Mouse (Mus musculus) spleen, adult 2 months (tissue): ENCODE measurements around the gene Ide. TPM values are rescaled to one million over a fixed set of nuclear protein-coding genes. Genes with fewer than 3 reads are reported as not detected.

Experiments used
- DNase-seq, 2 experiments: peaks; one replicate each; pipeline versions ENCODE4 v3.0.0 to v3.0.0-alpha.2; 2012 to 2021; ENCODE audit warnings: low spot score in 2 of 2, low read depth in 1 of 2
- H3K27ac ChIP-seq: fragments of 200-500 bp; 2 replicates; pipeline ENCODE4 v1.5.1; 2012; ENCODE audit warnings: low read length, inconsistent platforms; ENCODE audit not compliant: insufficient read depth
- H3K27me3 ChIP-seq: fragments of 200-500 bp; 2 replicates; pipeline ENCODE4 v1.6.1; 2012; ENCODE audit warnings: mild to moderate bottlenecking, moderate library complexity, low read length, inconsistent platforms; ENCODE audit not compliant: control insufficient read depth, insufficient read depth
- H3K36me3 ChIP-seq: fragments of 200-500 bp; 2 replicates; pipeline ENCODE4 v1.6.1; 2012; ENCODE audit warnings: mild to moderate bottlenecking, low read length, inconsistent platforms; ENCODE audit not compliant: control insufficient read depth, insufficient read depth
- H3K4me1 ChIP-seq: fragments of 200-500 bp; 2 replicates; pipeline ENCODE4 v1.6.1; 2011; ENCODE audit warnings: inconsistent platforms; ENCODE audit not compliant: control insufficient read depth, insufficient read depth, insufficient read length
- H3K4me3 ChIP-seq: fragments of 200-500 bp; 2 replicates; pipeline ENCODE4 v1.5.1; 2011; ENCODE audit warnings: mild to moderate bottlenecking, inconsistent platforms; ENCODE audit not compliant: insufficient read depth, insufficient read length; ENCODE audit errors: extremely low read depth
- CTCF ChIP-seq: fragments of 200-500 bp; IDR thresholded peaks from 2 replicates; pipeline ENCODE4 v1.5.1; 2011; ENCODE audit warnings: mild to moderate bottlenecking, inconsistent platforms; ENCODE audit not compliant: insufficient read depth, insufficient read length, insufficient replicate concordance; ENCODE audit errors: extremely low read depth
- POLR2A ChIP-seq: fragments of 200-500 bp; IDR thresholded peaks from 2 replicates; pipeline ENCODE4 v1.6.1; 2011; ENCODE audit warnings: low read depth, low read length, inconsistent platforms
- WGBS: fragments of 180-500 bp; shearing (Covaris S2); methylation state at CpG from one replicate; pipeline ENCODE4 v1.1.7; 2018; 5-methylcytosine and 5-hydroxymethylcytosine counted together
- polyA plus RNA-seq: library from polyadenylated mRNA; depleted of rRNA; stranded (reverse); fragments of >200 nt; gene quantifications from 2 replicates; pipeline ENCODE4 v1.2.3, GENCODE M21; 2012

Gene Ide
- polyA plus RNA-seq, 1 experiment = 6.7 TPM

DNA sequence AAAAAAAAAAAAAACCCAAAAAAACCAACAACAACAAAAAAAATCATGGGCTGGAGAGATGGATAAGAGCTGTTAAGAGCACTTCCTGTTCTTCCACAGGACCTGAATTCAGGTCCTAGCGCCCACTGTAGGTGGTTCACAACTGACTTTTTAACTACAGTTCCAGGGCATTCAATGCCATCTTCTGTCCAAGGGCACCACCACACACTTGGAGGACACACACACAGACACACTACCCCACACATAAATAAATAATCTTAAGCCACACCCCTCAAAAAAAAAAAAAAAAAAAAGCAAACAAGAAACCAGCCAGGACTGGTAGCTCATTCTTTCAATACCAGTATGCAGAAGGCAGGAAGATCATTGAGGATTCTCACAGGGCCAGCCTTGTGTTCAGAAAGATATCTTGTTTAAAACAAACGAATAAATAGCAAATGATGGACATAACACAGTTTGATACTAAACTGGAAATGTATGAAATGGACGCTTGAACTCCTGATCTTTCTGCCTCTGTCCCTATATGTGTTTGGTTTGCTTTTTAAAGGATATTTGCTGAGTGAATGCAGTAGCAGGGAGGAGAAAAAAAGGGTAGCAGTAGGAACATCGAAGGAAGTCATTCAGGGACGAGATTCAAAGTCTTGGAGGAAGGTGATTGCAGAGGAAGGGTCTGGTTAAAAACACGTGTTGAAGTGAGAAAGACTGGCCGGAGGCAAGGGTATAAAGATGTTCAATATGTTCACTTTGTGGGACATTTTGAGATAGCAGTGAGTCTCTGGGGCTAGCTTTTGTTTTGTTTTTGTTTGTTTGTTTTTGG, 37.5 kb upstream of the Ide start:
- H3K36me3 ChIP-seq = no peaks in the 10 kb centered on the region
- no peaks in the 10 kb centered on the region for H3K27me3 ChIP-seq
- H3K4me3 ChIP-seq = peak overlapping the region; percentile 90
- no peak for TF ChIP-seq CTCF
- TF ChIP-seq POLR2A = no peak
- no peak for DNase-seq
- H3K4me1 ChIP-seq = peaks cover 4% of the 10 kb centered on the region; the same call in 1 of the 2 replicates
- peak overlapping the region; percentile 88 for H3K27ac ChIP-seq
- 15% methylated on average over 7 of the region's 7 CpGs for WGBS

DNA sequence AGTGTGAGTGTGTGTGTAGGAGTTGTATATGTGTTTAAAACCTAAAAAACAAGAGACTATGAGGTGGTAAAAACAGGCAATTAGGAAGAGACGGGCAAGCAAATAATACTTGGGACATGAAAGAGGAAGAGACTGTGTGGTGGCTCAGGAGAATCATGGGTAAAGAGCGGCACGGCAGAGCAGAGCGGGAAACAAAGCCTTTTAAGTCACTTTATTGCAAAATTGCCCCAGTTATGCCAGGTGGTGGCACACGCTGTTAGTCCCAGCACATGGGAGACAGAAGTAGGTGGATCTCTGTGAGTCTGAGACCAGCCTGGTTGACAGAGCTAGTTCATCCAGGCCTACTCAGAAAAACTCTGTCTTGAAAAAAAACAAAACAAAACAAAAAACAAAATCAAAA, 32.7 kb upstream of the Ide start:
- DNase-seq = peak; percentile 14 to 50
- TF ChIP-seq POLR2A (no peak), CTCF (no peak)

DNA sequence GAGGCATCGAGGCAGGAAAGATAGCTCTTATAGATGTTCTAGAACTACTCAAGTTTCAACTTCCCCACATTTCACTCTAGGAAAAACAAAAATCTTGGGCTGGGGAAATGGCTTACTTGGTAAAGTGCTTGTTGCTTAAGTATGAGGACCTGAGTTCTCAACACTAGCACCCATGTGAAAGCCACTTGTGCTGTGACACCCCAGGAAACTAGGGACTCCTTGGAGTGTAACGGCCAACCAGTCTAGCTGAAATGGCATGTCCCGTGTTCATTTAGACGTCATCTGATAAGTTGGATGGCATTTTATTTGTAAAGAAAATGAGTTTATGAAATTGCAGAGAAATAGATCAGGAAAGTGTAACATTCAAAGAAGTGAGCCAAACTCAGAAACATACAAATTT, 32.3 kb upstream of the Ide start:
- H3K4me1 ChIP-seq = peaks cover 2% of the 10 kb centered on the region; the same call in 1 of the 2 replicates
- no peak for TF ChIP-seq CTCF
- no peak for TF ChIP-seq POLR2A
- DNase-seq = no peak
- no peak overlapping the region; the same call in 1 of the 2 replicates for H3K4me3 ChIP-seq
- no peak overlapping the region for H3K27ac ChIP-seq
- no peaks in the 10 kb centered on the region for H3K36me3 ChIP-seq
- 69% methylated on average over 4 of the region's 4 CpGs for WGBS
- no peaks in the 10 kb centered on the region for H3K27me3 ChIP-seq

More for the DNA sequence above, 32.7 kb upstream of the Ide start:
- H3K4me1 ChIP-seq = peaks cover 4% of the 10 kb centered on the region; the same call in 1 of the 2 replicates
- peak overlapping the region; percentile 24; the same call in 1 of the 2 replicates for H3K4me3 ChIP-seq
- 15% methylated on average over 5 of the region's 5 CpGs for WGBS
- H3K27ac ChIP-seq = 0 out of 2 replicates have a peak overlapping the region, but pooled peaks have one; percentile 48
- H3K27me3 ChIP-seq = no peaks in the 10 kb centered on the region
- no peaks in the 10 kb centered on the region for H3K36me3 ChIP-seq

DNA sequence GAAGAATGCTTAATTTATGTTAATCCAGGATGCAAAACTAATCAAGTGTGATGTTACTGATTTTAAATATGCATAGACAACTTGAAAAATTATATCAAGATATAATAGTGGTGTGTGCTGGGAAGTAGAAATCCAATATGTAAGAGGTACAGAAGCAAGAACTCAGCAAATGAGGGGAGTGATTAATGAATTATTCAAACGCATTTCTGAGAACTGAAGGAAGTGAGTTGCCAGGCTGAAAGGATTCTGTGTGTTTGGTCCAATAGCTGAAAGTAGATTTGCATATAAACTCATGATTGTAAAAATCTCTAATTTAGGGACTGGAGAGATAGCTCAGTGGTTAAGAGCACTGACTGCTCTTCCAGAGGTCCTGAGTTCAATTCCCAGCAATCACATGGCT, 31.3 kb upstream of the Ide start:
- TF ChIP-seq POLR2A (no peak), CTCF (no peak)
- no peak for DNase-seq
- WGBS = 83% methylated on average over 1 of the region's 1 CpGs
- Histone ChIP-seq H3K27me3 (no peaks in the 10 kb centered on the region), H3K36me3 (no peaks in the 10 kb centered on the region), H3K27ac (no peak overlapping the region), H3K4me3 (no peak overlapping the region), H3K4me1 (peaks cover 2% of the 10 kb centered on the region; the same call in 1 of the 2 replicates)

DNA sequence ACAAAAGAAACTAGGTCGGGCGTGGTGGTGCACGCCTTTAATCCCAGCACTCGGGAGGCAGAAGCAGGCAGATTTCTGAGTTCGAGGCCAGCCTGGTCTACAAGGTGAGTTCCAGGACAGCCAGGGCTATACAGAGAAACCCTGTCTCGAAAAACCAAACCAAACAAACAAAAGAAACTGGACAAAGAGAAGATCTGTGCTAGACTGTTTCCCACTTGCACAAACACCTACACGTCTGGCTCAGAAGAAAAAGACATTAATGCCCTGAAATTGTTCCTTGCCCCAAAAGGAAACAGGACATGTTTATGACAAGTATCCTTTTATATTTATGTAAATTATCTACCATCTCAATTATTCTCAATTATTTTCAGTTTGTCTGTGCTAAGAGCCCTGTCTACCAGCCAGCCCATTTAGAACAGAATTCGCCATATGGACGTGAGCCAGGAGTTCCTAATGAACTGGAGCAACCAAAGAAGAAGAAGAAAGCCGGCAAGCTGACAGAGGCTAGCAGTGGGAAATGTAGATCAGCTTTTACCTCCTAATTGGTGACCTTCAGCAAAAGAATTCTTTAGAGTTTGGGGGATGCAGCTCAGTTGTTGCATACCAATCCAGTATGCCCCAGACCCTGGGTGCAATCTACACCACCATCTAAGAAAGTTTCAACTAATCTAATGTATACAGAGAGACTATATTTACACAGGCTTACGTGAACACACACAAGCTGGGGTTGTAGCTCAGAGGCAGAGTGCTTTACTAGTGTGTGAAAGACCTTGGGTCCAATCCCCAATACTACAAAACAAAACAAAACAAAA, 25.7 kb upstream of the Ide start:
- Histone ChIP-seq H3K27me3 (no peaks in the 10 kb centered on the region), H3K36me3 (no peaks in the 10 kb centered on the region), H3K4me1 (no peaks in the 10 kb centered on the region), H3K4me3 (no peak overlapping the region), H3K27ac (no peak overlapping the region)
- TF ChIP-seq POLR2A (no peak), CTCF (no peak)
- WGBS = 84% methylated on average over 11 of the region's 11 CpGs
- DNase-seq = no peak

DNA sequence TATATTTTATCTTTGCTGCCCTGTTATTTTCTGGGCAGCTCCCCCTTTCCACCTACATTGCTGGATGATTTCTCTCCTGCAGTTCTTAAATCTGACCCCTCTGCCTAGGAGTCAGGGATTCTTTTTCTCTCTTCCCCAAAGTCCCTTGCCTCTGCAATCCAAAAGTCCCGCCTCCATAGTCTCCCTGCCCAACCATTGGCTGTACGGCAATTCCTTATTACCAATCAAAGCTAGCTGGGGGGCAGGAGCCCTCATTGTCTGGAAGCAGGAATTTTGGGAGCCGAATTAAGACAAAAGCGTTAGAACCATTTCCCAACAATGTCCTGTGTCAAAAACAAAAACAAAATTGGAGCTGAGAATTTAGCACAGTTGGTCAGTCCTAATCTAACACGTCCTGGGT, 24.9 kb upstream of the Ide start:
- H3K27ac ChIP-seq = no peak overlapping the region
- no peaks in the 10 kb centered on the region for H3K36me3 ChIP-seq
- DNase-seq = no peak
- H3K27me3 ChIP-seq = no peaks in the 10 kb centered on the region
- H3K4me1 ChIP-seq = no peaks in the 10 kb centered on the region
- TF ChIP-seq CTCF = no peak
- no peak for TF ChIP-seq POLR2A
- no peak overlapping the region for H3K4me3 ChIP-seq
- WGBS = 85% methylated on average over 5 of the region's 5 CpGs
